Mouse (Mus musculus) brain, embryonic 14.5 days (tissue): ENCODE measurements around the gene 1600014C23Rik.

ENCODE experiments used
- CTCF ChIP-seq: fragments of 200-500 bp; IDR thresholded peaks from 2 replicates; pipeline ENCODE4 v1.5.1; 2012; ENCODE audit warnings: inconsistent platforms, mild to moderate bottlenecking, moderate library complexity, borderline replicate concordance; ENCODE audit not compliant: insufficient read depth, insufficient read length; ENCODE audit errors: extremely low read depth
- POLR2A ChIP-seq: fragments of 200-500 bp; IDR thresholded peaks from 2 replicates; pipeline ENCODE4 v1.6.1; 2012; ENCODE audit warnings: mild to moderate bottlenecking, inconsistent platforms, borderline replicate concordance; ENCODE audit not compliant: poor library complexity, insufficient read depth, insufficient read length, severe bottlenecking; ENCODE audit errors: extremely low read depth

GRCm38 (mm10) chr17:45758808-45759207, 25.2 kb upstream of the 1600014C23Rik start:
- TF ChIP-seq CTCF: no peak
- TF ChIP-seq POLR2A: no peak
